ENCODE assay signal across 15 mouse cellular contexts in the genomic region with DNA sequence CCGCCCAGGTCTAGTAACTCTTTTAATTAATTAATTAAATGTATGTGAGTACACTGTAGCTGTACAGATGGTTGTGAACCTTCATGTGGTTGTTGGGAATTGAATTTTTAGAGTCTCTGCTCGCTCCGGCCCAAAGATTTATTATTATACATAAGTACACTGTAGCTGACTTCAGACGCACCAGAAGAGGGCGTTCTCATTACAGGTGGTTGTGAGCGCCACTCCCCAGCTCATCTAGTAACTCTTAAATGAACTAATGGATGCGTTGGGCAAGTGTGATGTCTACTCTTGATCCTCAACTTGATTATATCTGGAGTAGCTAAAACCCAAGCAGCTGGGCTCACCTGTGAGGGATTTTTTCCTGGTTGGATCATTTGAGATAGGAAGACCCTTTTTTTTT. TPM values are rescaled to one million over a fixed set of nuclear protein-coding genes. Genes with fewer than 3 reads are reported as not detected.
DNase-seq lines count a peak whose midpoint lies in the region; ATAC-seq and TF ChIP-seq lines count a peak whose summit lies in the region.
"Had no signal": no experiment of that assay in that cellular context is flagged by ENCODE, and none has a peak within 500 bp of the region (broad histone marks: within the 10 kb centered on the region; RNA-seq: fewer than 3 reads in every experiment).

No protein-coding gene starts in this region.

- peak; percentile 26 for TF ChIP-seq CTCF in heart, adult 2 months (IDR thresholded peaks at IDR 0.05)
- TF ChIP-seq CTCF in liver, embryonic 14.5 days (IDR thresholded peaks at IDR 0.05; ENCODE audit: low read depth) = peak; percentile 41; the same call in 1 of the 2 replicates

- no peak overlapping the region for H3K4me3 ChIP-seq in heart, adult 2 months
- no peak overlapping the region for H3K4me3 ChIP-seq in liver, embryonic 14.5 days (ENCODE audit: insufficient read depth in 1 of 2, low read depth in 2 of 2, low read length in 2 of 2)
- H3K4me3 ChIP-seq in liver, embryonic 12.5 days = no peak overlapping the region
- no peak overlapping the region for H3K4me3 ChIP-seq in embryonic facial prominence, embryonic 13.5 days

- 64% methylated on average over 7 of the region's 7 CpGs for WGBS in heart, adult 2 months
- WGBS in liver, embryonic 14.5 days (ENCODE audit: insufficient replicate concordance) = 39% methylated on average over 7 of the region's 7 CpGs
- 43% methylated on average over 7 of the region's 7 CpGs for WGBS in liver, embryonic 12.5 days (ENCODE audit: insufficient replicate concordance)
- WGBS in embryonic facial prominence, embryonic 13.5 days = 46% methylated on average over 7 of the region's 7 CpGs

- H3K27ac ChIP-seq in heart, adult 2 months = no peak overlapping the region
- no peak overlapping the region for H3K27ac ChIP-seq in liver, embryonic 14.5 days
- H3K27ac ChIP-seq in liver, embryonic 12.5 days = no peak overlapping the region
- no peak overlapping the region for H3K27ac ChIP-seq in embryonic facial prominence, embryonic 13.5 days

- DNase-seq in heart, adult 2 months = no peak
- no peak for DNase-seq in heart, postnatal 25 days (ENCODE audit: low spot score)
- no peak for DNase-seq in liver, embryonic 14.5 days (ENCODE audit: low read depth in 3 of 3, low spot score in 3 of 3)
- DNase-seq in B cell, adult 2 months = peak; percentile 18 to 35
- no peak for DNase-seq in thymus, postnatal 0 days (ENCODE audit: low spot score)
- no peak for DNase-seq in frontal cortex, postnatal 10 days (ENCODE audit: low spot score in 2 of 2)
- DNase-seq: cerebellum, adult 9-11 months; heart, postnatal 36 days; kidney, adult 2 months; layer of hippocampus, adult 9-11 months; liver, embryonic 13.5 days had no signal

- TF ChIP-seq EP300 in heart, adult 2 months (IDR thresholded peaks at IDR 0.05; ENCODE audit: insufficient read depth, low read depth, low read length) = no peak
- TF ChIP-seq EP300 in liver, embryonic 14.5 days (IDR thresholded peaks at IDR 0.05; ENCODE audit: low read depth) = no peak

- H3K36me3 ChIP-seq in heart, adult 2 months (ENCODE audit: control insufficient read depth, insufficient read depth, low read length) = no peaks in the 10 kb centered on the region
- H3K36me3 ChIP-seq in liver, embryonic 14.5 days (replicated peaks; ENCODE audit: control insufficient read depth, insufficient read depth, low read depth) = no peaks in the 10 kb centered on the region; the same call in 1 of the 2 replicates
- H3K36me3 ChIP-seq in liver, embryonic 12.5 days = peaks cover 11% of the 10 kb centered on the region
- peaks cover 6% of the 10 kb centered on the region; the same call in 1 of the 2 replicates for H3K36me3 ChIP-seq in embryonic facial prominence, embryonic 13.5 days

- H3K9me3 ChIP-seq in liver, embryonic 14.5 days (ENCODE audit: control insufficient read depth, low read length) = no peaks in the 10 kb centered on the region
- H3K9me3 ChIP-seq in liver, embryonic 12.5 days (replicated peaks) = no peaks in the 10 kb centered on the region
- H3K9me3 ChIP-seq in embryonic facial prominence, embryonic 13.5 days = no peaks in the 10 kb centered on the region
- H3K9me3 ChIP-seq: liver, embryonic 13.5 days; megakaryocyte, embryonic 14.5 days had no signal

- no peaks in the 10 kb centered on the region for H3K27me3 ChIP-seq in heart, adult 2 months (ENCODE audit: control insufficient read depth, insufficient read depth, low read length)
- H3K27me3 ChIP-seq in liver, embryonic 14.5 days (ENCODE audit: control insufficient read depth, insufficient read depth, low read length) = no peaks in the 10 kb centered on the region
- no peaks in the 10 kb centered on the region for H3K27me3 ChIP-seq in liver, embryonic 12.5 days (replicated peaks)
- H3K27me3 ChIP-seq in embryonic facial prominence, embryonic 13.5 days = no peaks in the 10 kb centered on the region
- H3K27me3 ChIP-seq: liver, embryonic 13.5 days; megakaryocyte, embryonic 14.5 days had no signal

- peaks cover 4% of the 10 kb centered on the region for H3K4me1 ChIP-seq in heart, adult 2 months (ENCODE audit: control insufficient read depth, insufficient read depth, low read length)
- H3K4me1 ChIP-seq in liver, embryonic 14.5 days (replicated peaks; ENCODE audit: control insufficient read depth in 2 of 2, insufficient read depth in 2 of 2, low read length in 1 of 2) = peaks cover 15% of the 10 kb centered on the region in 2 experiments; a peak in 3 of 4 replicates
- peaks cover 36% of the 10 kb centered on the region for H3K4me1 ChIP-seq in liver, embryonic 12.5 days
- H3K4me1 ChIP-seq in embryonic facial prominence, embryonic 13.5 days = peaks cover 21% of the 10 kb centered on the region

- H3K79me2 ChIP-seq in heart, adult 2 months (replicated peaks; ENCODE audit: control insufficient read depth, insufficient read depth, low read length) = no peaks in the 10 kb centered on the region

- ATAC-seq in liver, embryonic 14.5 days (ENCODE audit: insufficient read depth) = no peak
- ATAC-seq in liver, embryonic 12.5 days = no peak
- no peak for ATAC-seq in embryonic facial prominence, embryonic 13.5 days (ENCODE audit: insufficient number of reproducible peaks, insufficient read depth, low FRiP score, low TSS enrichment, low read depth)
- ATAC-seq: forebrain, embryonic 14.5 days had no signal

- no peak for TF ChIP-seq POLR2A in heart, adult 2 months (IDR thresholded peaks at IDR 0.05; ENCODE audit: insufficient read depth, low read depth, low read length)

- intact Hi-C loops in heart, adult 2 months (cut with DNase I) = loop anchor here (2.0 to 10.0 kb wide), 2 partner anchors 16 to 272 kb away; no protein-coding TSS in a partner anchor
- intact Hi-C loops in heart, postnatal 25 days (cut with DNase I) = no loop called here

- H3K4me2 ChIP-seq in liver, embryonic 14.5 days (ENCODE audit: low read depth) = no peak overlapping the region
- H3K4me2 ChIP-seq in liver, embryonic 12.5 days = no peak overlapping the region
- peak overlapping the region; percentile 83; the same call in 1 of the 2 replicates for H3K4me2 ChIP-seq in embryonic facial prominence, embryonic 13.5 days

- H3K9ac ChIP-seq in heart, adult 2 months (ENCODE audit: low read depth, low read length) = no peak overlapping the region
- no peak overlapping the region for H3K9ac ChIP-seq in liver, embryonic 14.5 days (replicated peaks)
- H3K9ac ChIP-seq in liver, embryonic 12.5 days = no peak overlapping the region
- H3K9ac ChIP-seq in embryonic facial prominence, embryonic 13.5 days = no peak overlapping the region

RNA-seq across cellular contexts. Expression of gene Klhl25, which starts 1.2 kb away (rescaled TPM):
- total RNA-seq in heart, adult 2 months (2021) = 1 to 10 TPM; 4.8 to 6.4 TPM
- polyA plus RNA-seq in heart, adult 2 months (2012; rRNA removed) = 5.9 and 7.1 TPM in 2 replicates
- 1 to 10 TPM; 4.1 to 4.8 TPM for total RNA-seq in heart, postnatal 25 days (2021)
- 7.6 and 7.9 TPM in 2 replicates for polyA plus RNA-seq in liver, embryonic 14.5 days (2012; rRNA removed)
- 8.9 and 9.5 TPM in 2 replicates for polyA plus RNA-seq in liver, embryonic 14.5 days (2014; fragmentation: Nextera tagmentation; extraction: Ambion mirVana)
- 12.1 and 12.2 TPM in 2 replicates for polyA plus RNA-seq in liver, embryonic 12.5 days (2016; fragmentation: Nextera tagmentation; extraction: Ambion mirVana)
- 21.2 and 24.6 TPM in 2 replicates for polyA plus RNA-seq in embryonic facial prominence, embryonic 13.5 days (2015; fragmentation: Nextera tagmentation; extraction: Ambion mirVana)
- polyA plus RNA-seq in thymus, postnatal 0 days (2015; fragmentation: Nextera tagmentation; extraction: Ambion mirVana) = 13.2 and 13.3 TPM in 2 replicates

Comparison
In these comparisons a context has a peak if more than half of its experiments do, and no peak if none do; other contexts are left out.
1. DNase-seq: peak in B cell, adult 2 months (2 of 2); none in heart, adult 2 months (0 of 2), heart, postnatal 25 days (single experiment), liver, embryonic 14.5 days (0 of 3), thymus, postnatal 0 days (single experiment) and frontal cortex, postnatal 10 days (0 of 2).